Mouse (Mus musculus): Measurements from ENCODE around the gene Sun1.

Gene Sun1

DNA sequence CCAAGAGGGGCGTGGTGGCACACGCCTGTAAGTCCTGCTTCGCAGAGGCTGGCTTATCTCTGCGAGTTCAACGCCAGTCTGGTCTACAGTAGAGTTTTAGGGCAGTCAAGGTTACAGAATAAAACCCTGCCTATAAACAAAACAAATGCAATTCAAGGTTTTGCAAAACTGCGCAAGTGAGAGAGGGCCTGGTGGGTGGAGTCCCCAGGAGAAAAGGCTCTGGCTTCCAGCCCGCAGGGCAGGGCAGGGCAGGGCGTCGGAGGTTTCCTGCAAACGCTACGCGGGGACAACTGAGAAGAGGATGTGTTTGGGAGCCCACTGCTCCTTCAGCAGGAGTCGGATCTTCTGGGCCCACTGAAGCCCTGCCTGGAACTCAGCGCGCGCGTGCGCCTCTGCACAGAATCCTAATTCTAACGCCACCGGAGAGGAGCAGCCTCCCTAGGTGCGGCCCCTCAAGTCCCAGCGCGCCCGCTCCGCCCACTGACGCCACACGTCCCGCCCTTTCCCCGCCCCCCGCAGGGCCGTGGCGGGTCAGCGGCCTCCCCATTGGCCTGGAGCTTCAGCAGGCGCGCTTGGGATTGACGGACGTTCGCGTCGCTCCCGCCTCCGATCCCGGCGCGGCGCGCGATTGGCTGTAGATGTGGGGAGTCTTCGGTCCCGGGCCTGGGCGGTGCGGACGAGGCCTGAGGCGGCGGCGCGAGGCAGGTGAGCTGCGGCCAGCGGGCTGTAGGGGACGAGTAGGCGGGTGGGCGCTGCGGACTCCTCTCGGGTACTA is at the start of gene Sun1:
Sun1 (plus strand) TSS at position 643 of the 775 bp plus-strand sequence.
- peak; percentile 97 for DNase-seq (ENCODE audit: low spot score)

- no peak for DNase-seq (ENCODE audit: low spot score)
Observed at GRCm38 (mm10) chr5:139160899-139161298, 39.5 kb upstream of the Sun1 start.

DNA sequence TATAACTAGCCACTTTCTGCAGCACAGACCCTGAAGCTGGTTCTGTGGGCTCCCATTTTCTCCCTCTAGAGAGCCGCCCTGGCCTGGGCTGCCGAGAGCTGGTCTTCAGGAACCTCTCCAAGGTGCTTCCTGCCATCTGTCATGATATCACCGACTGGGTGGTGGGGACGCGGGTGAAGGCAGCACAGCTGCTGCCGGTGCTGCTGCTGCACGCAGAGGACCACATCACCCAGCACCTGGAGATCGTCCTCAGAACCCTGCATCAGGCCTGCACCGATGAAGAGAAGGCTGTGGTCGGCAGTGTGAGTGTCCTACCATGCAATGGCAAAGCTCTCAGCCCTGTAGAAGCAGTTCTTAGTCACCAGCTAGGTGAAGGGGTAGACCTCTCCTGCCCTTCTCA is 38.8 kb upstream of the Sun1 start:
- no peak for DNase-seq (ENCODE audit: low spot score)

DNA sequence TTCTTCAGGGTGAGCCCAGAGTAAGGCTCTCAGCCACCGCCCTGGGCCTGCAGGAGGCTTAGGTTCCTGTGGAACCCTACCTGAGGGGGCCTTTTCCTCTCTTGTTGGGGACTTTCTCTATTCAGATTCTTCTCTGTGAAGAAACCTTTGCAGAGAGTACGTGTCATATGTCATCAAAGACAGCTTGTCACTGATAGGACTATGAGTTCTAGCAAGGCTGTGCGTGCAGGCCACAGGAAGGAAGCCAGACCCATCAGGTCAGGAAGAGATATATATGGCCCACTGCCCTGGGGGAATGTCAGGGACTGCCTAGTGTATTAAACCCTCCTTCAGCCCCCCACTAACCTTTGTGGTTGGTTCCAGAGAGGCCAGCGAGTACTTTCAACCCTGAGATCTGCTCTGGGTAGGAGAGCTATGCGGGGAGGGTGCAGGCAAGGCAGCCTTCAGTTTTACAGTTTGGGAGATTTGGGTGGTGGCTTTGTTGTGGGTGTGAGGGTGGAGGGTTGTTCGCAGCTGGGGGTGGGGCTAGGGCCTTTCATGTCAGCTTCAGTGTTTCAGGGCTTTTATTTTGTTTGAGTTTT is 33.6 kb upstream of the Sun1 start:
- no peak for DNase-seq (ENCODE audit: low spot score)

DNA sequence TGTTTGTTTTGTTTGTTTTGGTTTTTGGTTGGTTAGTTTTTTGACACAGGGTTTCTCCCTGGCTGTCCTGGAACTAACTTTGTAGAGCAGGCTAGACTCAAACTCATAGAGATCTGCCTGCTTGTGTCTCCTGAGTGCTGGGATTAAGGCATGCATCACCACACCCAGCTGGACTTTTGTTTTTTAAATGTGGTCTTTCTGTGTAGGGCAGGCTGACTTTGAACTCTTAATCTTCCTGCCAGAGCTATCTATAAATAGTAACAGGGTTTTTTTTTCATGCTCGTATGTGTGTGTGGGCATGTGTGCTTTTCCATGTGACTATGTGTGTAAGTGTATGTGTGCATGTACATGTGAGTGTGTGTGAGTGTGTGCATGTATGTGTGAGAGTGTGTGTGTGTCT is 32.9 kb upstream of the Sun1 start:
- DNase-seq (ENCODE audit: low spot score): no peak

GRCm38 (mm10) chr5:139171929-139172328 is 28.5 kb upstream of the Sun1 start:
- no peak for DNase-seq (ENCODE audit: low spot score)

DNA sequence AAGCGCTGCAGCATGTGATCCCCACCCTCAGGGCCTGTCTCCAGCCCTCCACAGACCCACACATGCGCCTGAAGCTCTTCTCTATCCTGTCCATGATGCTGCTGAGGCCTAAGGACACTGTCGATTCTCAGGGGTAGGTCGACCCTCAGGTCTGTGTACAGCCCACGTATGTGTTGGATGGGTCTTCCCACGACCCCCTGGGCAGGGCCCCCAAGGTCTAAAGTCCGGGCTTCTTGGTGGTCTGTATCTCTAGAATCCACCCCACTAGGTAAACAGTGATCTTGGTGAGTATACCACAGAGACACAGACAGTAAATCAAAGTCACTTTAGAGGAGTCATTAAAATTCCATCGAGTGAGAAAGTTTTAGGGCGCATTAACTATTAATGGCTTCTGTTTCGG is 26.3 kb upstream of the Sun1 start:
- no peak for DNase-seq (ENCODE audit: low spot score)

DNA sequence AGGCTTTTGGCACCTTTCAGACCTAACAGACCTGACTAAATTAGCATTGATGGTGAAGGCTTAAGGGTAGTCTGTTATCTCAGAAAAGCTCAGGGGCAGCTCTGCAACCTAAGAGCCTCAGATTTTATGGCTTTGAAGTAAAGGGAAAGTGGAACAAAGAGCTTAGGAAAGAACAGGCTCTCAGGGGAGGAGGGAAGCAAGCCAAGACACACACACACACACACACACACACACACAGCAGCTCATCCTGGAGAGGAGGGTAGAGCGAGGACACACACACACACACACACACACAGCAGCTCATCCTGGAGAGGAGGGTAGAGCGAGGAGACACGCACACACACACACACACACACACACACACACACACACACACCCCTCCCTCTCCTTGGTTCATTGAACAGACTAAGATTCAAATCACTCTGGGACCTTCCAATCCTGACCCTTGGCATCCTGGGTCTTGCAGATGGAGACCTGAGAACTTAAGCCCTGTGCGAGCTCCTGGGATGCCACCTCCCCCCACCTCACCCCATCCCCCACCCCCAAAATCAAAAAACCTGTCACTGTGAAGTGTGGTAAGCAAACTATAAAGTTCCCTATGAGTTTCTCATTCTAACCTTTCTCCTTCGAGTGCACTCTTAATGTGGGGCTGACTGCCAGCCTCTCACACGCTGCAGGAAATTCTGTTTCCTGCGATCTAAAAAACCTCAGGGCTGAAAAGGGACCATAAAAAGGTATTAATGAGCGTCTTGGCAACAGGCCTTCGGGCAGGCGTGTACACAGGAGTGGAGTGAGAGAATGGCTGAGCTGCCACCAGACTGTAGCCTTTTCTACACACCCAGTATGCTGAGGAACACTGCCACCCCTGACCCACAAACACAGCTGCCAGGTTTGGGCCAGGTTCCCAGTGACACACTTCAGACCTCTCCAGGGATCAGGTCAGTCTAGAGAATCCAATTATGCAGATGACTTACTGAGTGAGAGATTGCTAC is 25.6 kb upstream of the Sun1 start:
- DNase-seq (ENCODE audit: low spot score): no peak

- peak; percentile 56 for DNase-seq (ENCODE audit: low spot score)
Observed at GRCm38 (mm10) chr5:139178895-139179631, 21.4 kb upstream of the Sun1 start.

DNA sequence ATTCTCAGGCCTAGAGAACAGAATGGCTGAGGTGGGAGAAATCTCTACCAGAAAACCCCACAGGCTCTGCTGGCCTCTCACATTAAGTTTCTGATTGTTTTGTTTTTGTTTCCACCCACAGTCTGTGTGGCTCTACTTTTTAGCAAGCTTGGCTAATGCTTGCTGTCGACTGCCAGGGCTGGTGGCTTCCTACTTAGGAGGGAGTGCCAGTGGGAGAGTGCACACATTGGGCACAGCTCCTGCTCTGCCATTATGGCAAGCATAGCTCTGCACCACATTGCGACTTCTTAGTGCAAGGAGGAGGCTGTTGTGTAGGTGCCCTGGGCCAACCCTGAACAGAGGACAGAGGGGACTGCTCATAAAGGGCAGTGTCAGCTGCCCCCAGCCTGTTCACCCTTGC is 17.3 kb upstream of the Sun1 start:
- DNase-seq (ENCODE audit: low spot score): no peak

DNA sequence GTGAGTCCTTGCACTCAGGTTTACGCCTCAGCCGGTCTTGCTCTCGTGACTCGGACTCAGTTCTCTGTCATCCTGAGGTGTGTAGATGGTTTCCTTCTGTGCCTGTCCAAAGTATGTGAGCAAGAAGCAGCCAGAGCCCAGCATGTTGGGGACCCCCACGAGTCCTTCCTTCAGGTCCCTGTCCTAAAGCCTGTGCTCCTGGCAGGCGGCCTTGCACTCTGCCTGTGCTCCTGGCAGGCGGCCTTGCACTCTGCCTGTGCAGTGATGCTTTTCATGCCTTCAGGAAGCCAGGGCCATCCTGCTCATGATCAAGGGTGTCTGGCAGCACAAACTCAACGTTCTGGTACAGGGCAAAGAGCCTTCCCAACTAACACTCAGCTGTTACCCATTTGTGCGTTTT is 16.8 kb upstream of the Sun1 start:
- no peak for DNase-seq (ENCODE audit: low spot score)

- DNase-seq (ENCODE audit: low spot score): no peak
Observed at GRCm38 (mm10) chr5:139184897-139185296, 15.5 kb upstream of the Sun1 start.

DNA sequence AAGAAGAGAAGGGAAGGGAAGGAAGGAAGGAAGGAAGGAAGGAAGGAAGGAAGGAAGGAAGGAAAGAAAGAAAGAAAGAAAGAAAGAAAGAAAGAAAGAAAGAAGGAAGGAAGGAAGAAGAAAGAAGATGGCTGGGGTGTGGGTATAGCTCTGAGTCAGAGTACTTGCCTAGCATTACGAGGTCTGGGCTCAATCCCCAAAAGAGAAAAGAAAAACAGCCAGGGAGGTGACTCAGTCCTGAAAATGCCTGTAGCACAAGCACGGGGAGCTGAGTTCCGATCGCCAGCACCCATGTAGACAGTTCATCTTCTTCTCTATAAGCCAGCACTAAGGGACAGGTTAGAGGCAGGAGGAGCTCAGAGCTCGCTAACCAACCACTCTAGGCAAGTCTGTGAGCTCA is 10.7 kb upstream of the Sun1 start:
- no peak for DNase-seq (ENCODE audit: low spot score)

- no peak for DNase-seq (ENCODE audit: low spot score)
Observed at GRCm38 (mm10) chr5:139190958-139191357, 9.5 kb upstream of the Sun1 start.

GRCm38 (mm10) chr5:139198779-139199178 is 1.7 kb upstream of the Sun1 start:
- no peak for DNase-seq (ENCODE audit: low spot score)

DNA sequence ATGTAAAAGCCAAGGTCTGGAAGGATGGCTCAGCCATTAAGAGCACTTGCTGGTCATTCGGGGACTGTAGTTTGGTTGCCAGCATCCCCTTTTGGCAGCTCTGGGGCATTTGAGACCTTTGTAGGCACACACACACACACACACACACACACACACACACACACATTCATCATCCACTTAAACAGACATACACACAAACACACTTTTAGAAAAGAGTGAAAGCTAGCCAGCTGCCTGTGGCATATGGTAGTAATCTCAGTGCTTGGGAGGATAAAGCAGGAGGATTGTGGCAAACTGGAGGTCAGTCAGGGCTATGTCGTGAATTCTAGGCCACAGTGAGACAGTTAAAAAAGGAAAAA is 822 bp upstream of the Sun1 start:
- DNase-seq (ENCODE audit: low spot score): no peak

- DNase-seq (ENCODE audit: low spot score): no peak
Observed at GRCm38 (mm10) chr5:139200770-139201569, 533 bp downstream of the Sun1 start.

GRCm38 (mm10) chr5:139202127-139202526 is 1.7 kb downstream of the Sun1 start:
- DNase-seq (ENCODE audit: low spot score): no peak

DNA sequence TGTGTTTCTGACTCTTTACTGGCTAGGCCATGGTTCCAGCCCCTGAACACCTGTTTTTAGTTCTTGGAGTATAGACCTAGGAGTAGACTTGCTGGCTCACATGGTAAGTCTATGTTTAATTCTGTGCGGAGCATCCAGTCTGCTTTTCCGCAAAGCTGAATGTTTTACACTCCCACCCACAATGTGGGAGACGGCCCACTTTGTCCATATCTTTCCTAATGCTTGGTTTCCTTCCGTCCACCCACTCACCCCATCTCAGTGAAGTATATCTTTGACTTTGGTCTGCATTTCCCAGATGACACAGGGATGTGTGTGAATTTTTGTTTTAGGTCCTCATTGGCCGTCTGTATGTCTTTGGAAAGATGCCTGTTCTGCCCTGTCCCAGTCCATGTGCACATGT is 2.9 kb downstream of the Sun1 start:
- no peak for DNase-seq (ENCODE audit: low spot score)

GRCm38 (mm10) chr5:139206081-139206480 is 5.6 kb downstream of the Sun1 start:
- no peak for DNase-seq (ENCODE audit: low spot score)

GRCm38 (mm10) chr5:139206525-139206924 is 6.1 kb downstream of the Sun1 start:
- no peak for DNase-seq (ENCODE audit: low spot score)
